Mouse (Mus musculus) limb, embryonic 11.5 days (tissue): ENCODE measurements around the gene Btbd7. TPM values are rescaled to one million over a fixed set of nuclear protein-coding genes. Genes with fewer than 3 reads are reported as not detected.
A peak's percentile ranks its signal among the peaks of the same experiment; 100 is the strongest.

Experiments used
- ATAC-seq: fragments of 200-750 bp; cut with Nextera tagmentation; 2 replicates; pipeline ENCODE4 v1.8.0; 2017; ENCODE audit warnings: low read depth; ENCODE audit not compliant: insufficient number of reproducible peaks, low FRiP score, low TSS enrichment
- DNase-seq: peaks from one replicate; pipeline ENCODE4 v3.0.0-alpha.2; 2015; ENCODE audit warnings: low spot score
- H3K27ac ChIP-seq: fragments of 300-500 bp; sonication (generic); replicated peaks from 2 replicates; pipeline ENCODE4 v1.5.1; 2014; ENCODE audit warnings: low read depth, mild to moderate bottlenecking, low read length
- H3K27me3 ChIP-seq: fragments of 300-500 bp; sonication (generic); 2 replicates; pipeline ENCODE4 v1.6.1; 2014; ENCODE audit warnings: mild to moderate bottlenecking, low read length, mixed read lengths; ENCODE audit not compliant: control insufficient read depth, insufficient read depth
- H3K36me3 ChIP-seq: fragments of 300-500 bp; sonication (generic); 2 replicates; pipeline ENCODE4 v1.6.1; 2014; ENCODE audit warnings: mild to moderate bottlenecking, low read length, moderate library complexity, mixed read lengths; ENCODE audit not compliant: control insufficient read depth, insufficient read depth
- H3K4me1 ChIP-seq: fragments of 300-500 bp; sonication (generic); 2 replicates; pipeline ENCODE4 v1.6.1; 2014; ENCODE audit warnings: low read length, mixed read lengths; ENCODE audit not compliant: control insufficient read depth, insufficient read depth
- H3K4me2 ChIP-seq: fragments of 300-500 bp; sonication (generic); 2 replicates; pipeline ENCODE4 v1.6.1; 2014; ENCODE audit warnings: low read depth, mild to moderate bottlenecking, moderate library complexity; ENCODE audit not compliant: severe bottlenecking
- H3K4me3 ChIP-seq: fragments of 300-500 bp; sonication (generic); 2 replicates; pipeline ENCODE4 v1.5.1; 2014; ENCODE audit warnings: low read depth, low read length
- H3K9ac ChIP-seq: fragments of 300-500 bp; sonication (generic); 2 replicates; pipeline ENCODE4 v1.6.1; 2014; ENCODE audit warnings: mild to moderate bottlenecking, low read length
- H3K9me3 ChIP-seq: fragments of 300-500 bp; sonication (generic); 2 replicates; pipeline ENCODE4 v1.6.1; 2016; ENCODE audit warnings: low read length; ENCODE audit not compliant: control insufficient read depth
- WGBS: fragments of 180-500 bp; shearing (Covaris S2); extraction: QIAGEN DNeasy Blood & Tissue Kit; methylation state at CpG from one replicate; pipeline ENCODE4 v1.1.7; 2014; 5-methylcytosine and 5-hydroxymethylcytosine counted together
- polyA plus RNA-seq: library from polyadenylated mRNA; unstranded; fragments of >200 nt; fragmentation: Nextera tagmentation; extraction: Ambion mirVana; gene quantifications from 2 replicates; pipeline ENCODE4 v1.2.1, GENCODE M21; 2014

The Btbd7 gene
- polyA plus RNA-seq, 1 experiment from 2014 or later = 19.7 TPM

GRCm38 (mm10) chr12:102757055-102757688, 121.1 kb downstream of the Btbd7 start:
- 2% methylated on average over 46 of the region's 46 CpGs for WGBS
- H3K9me3 ChIP-seq = no peaks in the 10 kb centered on the region
- H3K4me3 ChIP-seq = peak overlapping the region; percentile 73
- H3K27me3 ChIP-seq = no peaks in the 10 kb centered on the region
- H3K9ac ChIP-seq = peak overlapping the region; percentile 82
- H3K36me3 ChIP-seq = no peaks in the 10 kb centered on the region
- H3K4me1 ChIP-seq = peaks cover 6% of the 10 kb centered on the region; the same call in 1 of the 2 replicates
- H3K4me2 ChIP-seq = peak overlapping the region; percentile 70
- DNase-seq = no peak
- H3K27ac ChIP-seq = peak overlapping the region; percentile 63
- peak; percentile 85 for ATAC-seq

- H3K36me3 ChIP-seq = no peaks in the 10 kb centered on the region
Observed at GRCm38 (mm10) chr12:102756304-102756703, 122.0 kb downstream of the Btbd7 start.

GRCm38 (mm10) chr12:102748256-102748655, 130.0 kb downstream of the Btbd7 start:
- no peak for ATAC-seq
- H3K27ac ChIP-seq = no peak overlapping the region
- DNase-seq = no peak
- no peak overlapping the region for H3K9ac ChIP-seq
- 91% methylated on average over 3 of the region's 3 CpGs for WGBS
- H3K27me3 ChIP-seq = no peaks in the 10 kb centered on the region
- H3K4me2 ChIP-seq = no peak overlapping the region
- no peaks in the 10 kb centered on the region for H3K4me1 ChIP-seq
- H3K36me3 ChIP-seq = no peaks in the 10 kb centered on the region
- H3K9me3 ChIP-seq = no peaks in the 10 kb centered on the region
- no peak overlapping the region for H3K4me3 ChIP-seq

More at GRCm38 (mm10) chr12:102756304-102756703, 122.0 kb downstream of the Btbd7 start:
- Histone ChIP-seq H3K9ac (no peak overlapping the region), H3K27me3 (no peaks in the 10 kb centered on the region), H3K4me1 (peaks cover 6% of the 10 kb centered on the region; the same call in 1 of the 2 replicates), H3K4me2 (peak overlapping the region; percentile 70), H3K9me3 (no peaks in the 10 kb centered on the region), H3K27ac (no peak overlapping the region), H3K4me3 (peak overlapping the region; percentile 73)
- WGBS = 84% methylated on average over 7 of the region's 7 CpGs
- ATAC-seq (no peak), DNase-seq (peak; percentile 40)

DNA sequence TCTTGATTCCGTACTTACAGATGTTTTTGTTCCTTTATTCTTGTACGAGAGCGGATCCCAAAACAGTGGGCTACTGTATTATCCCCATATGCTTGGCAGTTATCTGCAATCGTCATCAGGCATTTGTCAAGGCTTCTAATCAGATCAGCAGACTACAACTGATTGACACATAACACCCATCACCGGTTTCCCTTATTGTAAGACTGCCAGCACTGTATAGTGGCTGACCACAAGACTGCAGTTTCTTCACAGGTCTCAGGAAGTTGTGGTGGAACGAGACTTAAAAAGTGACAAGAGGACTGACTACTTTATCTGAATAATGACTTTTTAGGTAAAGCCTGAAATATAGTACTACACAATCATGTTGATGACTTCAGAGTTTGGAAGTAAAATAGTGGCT, 133.4 kb downstream of the Btbd7 start:
- no peak for DNase-seq
- Histone ChIP-seq H3K27ac (no peak overlapping the region), H3K4me1 (peaks cover 6% of the 10 kb centered on the region), H3K4me3 (no peak overlapping the region), H3K4me2 (peak overlapping the region; percentile 85; the same call in 1 of the 2 replicates), H3K27me3 (no peaks in the 10 kb centered on the region), H3K9ac (no peak overlapping the region), H3K36me3 (no peaks in the 10 kb centered on the region), H3K9me3 (no peaks in the 10 kb centered on the region)
- ATAC-seq = no peak
- WGBS = 72% methylated on average over 6 of the region's 6 CpGs

- Histone ChIP-seq H3K9me3 (no peaks in the 10 kb centered on the region), H3K4me2 (peak within 1 kb of the TSS; percentile 85), H3K9ac (peak within 1 kb of the TSS; percentile 81), H3K4me3 (peak within 1 kb of the TSS; percentile 74), H3K4me1 (peaks cover 6% of the 10 kb centered on the region), H3K27ac (peak within 1 kb of the TSS; percentile 65), H3K36me3 (no peaks in the 10 kb centered on the region), H3K27me3 (no peaks in the 10 kb centered on the region)
- WGBS = under 1% methylated on average over 54 of the region's 63 CpGs
- peak; percentile 95 for ATAC-seq
- DNase-seq = peak; percentile 92
Observed at GRCm38 (mm10) chr12:102743589-102744574, 134.4 kb downstream of the Btbd7 start, which contains the start of the genes Moap1 and Tmem251. Moap1 (minus strand) TSS chr12:102743661. Tmem251 (plus strand) TSS chr12:102743762.

DNA sequence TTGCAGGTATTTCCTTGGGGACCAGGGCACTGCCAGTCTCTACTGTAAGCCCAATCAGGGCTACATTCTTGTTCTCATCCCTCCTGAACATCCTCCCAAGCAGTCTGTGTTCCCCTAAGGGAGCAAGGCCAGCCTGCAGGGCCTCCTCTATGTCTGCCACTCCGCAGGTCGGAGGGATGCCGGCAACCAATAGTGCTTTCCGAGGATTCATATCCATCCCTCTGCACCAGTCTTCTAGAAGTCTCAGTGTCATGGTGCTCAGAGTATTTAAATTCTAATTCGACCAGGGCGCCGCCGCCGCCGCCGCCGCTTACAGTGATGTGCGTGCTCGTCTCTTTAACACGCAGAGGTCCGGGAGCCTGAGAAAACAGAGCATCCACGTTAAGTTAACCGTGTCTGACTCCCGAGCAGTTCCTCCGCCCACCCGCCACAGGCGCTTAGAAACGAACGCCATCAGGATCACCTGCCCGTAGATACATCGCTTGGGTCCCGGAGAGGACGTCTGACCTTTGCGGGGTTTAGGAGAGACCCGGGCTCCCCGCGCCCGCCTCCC, 135.2 kb downstream of the Btbd7 start:
- H3K27ac ChIP-seq = peak overlapping the region; percentile 49; the same call in 1 of the 2 replicates
- DNase-seq (no peak), ATAC-seq (no peak; the same call in none of the 2 replicates)
- WGBS = 1% methylated on average over 33 of the region's 33 CpGs
- H3K4me3 ChIP-seq = peak overlapping the region; percentile 74
- no peaks in the 10 kb centered on the region for H3K27me3 ChIP-seq
- H3K9ac ChIP-seq = peak overlapping the region; percentile 81
- H3K4me2 ChIP-seq = peak overlapping the region; percentile 85
- H3K9me3 ChIP-seq = no peaks in the 10 kb centered on the region
- H3K4me1 ChIP-seq = peaks cover 6% of the 10 kb centered on the region
- no peaks in the 10 kb centered on the region for H3K36me3 ChIP-seq

GRCm38 (mm10) chr12:102742056-102742455, 136.2 kb downstream of the Btbd7 start:
- Histone ChIP-seq H3K9me3 (no peaks in the 10 kb centered on the region), H3K4me1 (peaks cover 6% of the 10 kb centered on the region), H3K27me3 (no peaks in the 10 kb centered on the region), H3K9ac (no peak overlapping the region), H3K27ac (no peak overlapping the region), H3K36me3 (no peaks in the 10 kb centered on the region), H3K4me2 (no peak overlapping the region), H3K4me3 (no peak overlapping the region)
- WGBS = 84% methylated on average over 7 of the region's 7 CpGs
- DNase-seq = no peak
- ATAC-seq = no peak

GRCm38 (mm10) chr12:102740285-102740684, 138.0 kb downstream of the Btbd7 start:
- no peak overlapping the region for H3K9ac ChIP-seq
- WGBS = 61% methylated on average over 3 of the region's 3 CpGs
- no peaks in the 10 kb centered on the region for H3K27me3 ChIP-seq
- peaks cover 6% of the 10 kb centered on the region for H3K4me1 ChIP-seq
- no peak for DNase-seq
- no peak overlapping the region for H3K4me2 ChIP-seq
- H3K9me3 ChIP-seq = no peaks in the 10 kb centered on the region
- no peak overlapping the region for H3K27ac ChIP-seq
- no peaks in the 10 kb centered on the region for H3K36me3 ChIP-seq
- no peak for ATAC-seq
- no peak overlapping the region for H3K4me3 ChIP-seq
